Comparison of ENCODE assay signal across 8 mouse cellular contexts in the genomic region with DNA sequence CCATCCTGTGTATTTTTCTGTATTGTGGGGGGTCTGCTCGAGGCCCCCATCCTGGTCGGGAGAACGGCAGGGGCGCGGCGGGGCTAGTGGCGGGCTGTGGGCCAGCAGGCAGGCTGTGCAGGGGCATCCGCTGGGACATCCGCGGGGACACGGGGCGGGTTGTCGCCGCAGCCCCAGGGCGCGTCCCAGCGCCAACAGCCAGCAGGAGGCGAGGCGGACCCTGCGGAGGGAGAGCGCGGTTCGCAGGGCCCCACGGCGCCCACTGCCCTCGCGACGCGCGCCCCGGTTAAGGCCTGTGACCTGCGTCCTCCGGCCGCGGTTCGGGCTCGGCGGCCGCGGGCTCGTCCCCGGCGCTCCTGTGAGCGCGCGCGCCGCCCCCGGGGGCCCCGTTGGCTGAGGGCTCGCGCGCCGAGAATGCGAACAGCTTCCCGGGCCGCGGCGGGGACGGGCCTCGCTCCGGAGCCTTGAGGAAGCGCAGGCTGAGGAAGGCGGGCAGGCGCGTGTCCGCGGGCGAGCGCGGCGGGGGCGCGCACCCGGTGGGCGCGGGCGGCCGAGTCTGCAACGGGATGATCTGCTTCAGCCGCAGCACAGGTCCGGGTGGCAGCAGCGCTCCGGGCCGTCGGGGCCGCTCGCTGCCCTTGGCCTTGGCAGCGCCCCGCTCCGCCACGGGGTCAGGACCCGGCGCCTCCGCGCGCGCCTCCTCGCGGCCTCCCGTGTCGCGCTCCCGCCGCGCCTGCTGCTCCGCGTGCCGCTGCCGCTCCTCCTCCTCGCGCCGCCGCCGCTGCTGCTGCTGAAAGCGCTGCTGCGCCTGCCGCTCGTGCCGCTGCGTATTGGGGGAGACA. TPM values are rescaled to one million over a fixed set of nuclear protein-coding genes. Genes with fewer than 3 reads are reported as not detected.
DNase-seq lines count a peak whose midpoint lies in the region; ATAC-seq and TF ChIP-seq lines count a peak whose summit lies in the region.

No protein-coding gene starts in this region.

- H3K4me2 ChIP-seq in heart, embryonic 13.5 days, result peak overlapping the region; percentile 84
- H3K4me2 ChIP-seq in kidney, embryonic 16.5 days (replicated peaks; ENCODE audit: low read depth, low read length), result peak overlapping the region; percentile 72
- H3K4me2 ChIP-seq in liver, embryonic 12.5 days, result peak overlapping the region; percentile 97
- H3K4me2 ChIP-seq in stomach, embryonic 15.5 days, result peak overlapping the region; percentile 92

- H3K36me3 ChIP-seq in C2C12 (ENCODE audit: control insufficient read depth, insufficient read depth), result peaks cover 33% of the 10 kb centered on the region
- H3K36me3 ChIP-seq in erythroblast, embryonic 14.5 days (ENCODE audit: control insufficient read depth), result peaks cover 44% of the 10 kb centered on the region
- H3K36me3 ChIP-seq in heart, embryonic 13.5 days, result peaks cover 40% of the 10 kb centered on the region
- H3K36me3 ChIP-seq in kidney, embryonic 16.5 days (ENCODE audit: insufficient read depth, low read length), result peaks cover 24% of the 10 kb centered on the region
- peaks cover 43% of the 10 kb centered on the region for H3K36me3 ChIP-seq in liver, embryonic 12.5 days
- H3K36me3 ChIP-seq in stomach, embryonic 15.5 days, result peaks cover 24% of the 10 kb centered on the region

- peak overlapping the region; percentile 29 for H3K4me3 ChIP-seq in C2C12 (ENCODE audit: insufficient read depth, poor library complexity, severe bottlenecking)
- H3K4me3 ChIP-seq in bone marrow macrophage, adult 2 months (ENCODE audit: insufficient read depth, low read length), result peak overlapping the region; percentile 85
- H3K4me3 ChIP-seq in erythroblast, embryonic 14.5 days (replicated peaks), result peak overlapping the region; percentile 78
- peak overlapping the region; percentile 69 for H3K4me3 ChIP-seq in heart, embryonic 13.5 days
- H3K4me3 ChIP-seq in kidney, embryonic 16.5 days (ENCODE audit: low read length), result peak overlapping the region; percentile 64
- H3K4me3 ChIP-seq in liver, embryonic 12.5 days, result peak overlapping the region; percentile 69
- H3K4me3 ChIP-seq in stomach, embryonic 15.5 days (replicated peaks), result peak overlapping the region; percentile 64

- peak; percentile 84 for DNase-seq in neural tube, embryonic 10.5 days (ENCODE audit: extremely low spot score, low spot score)

- peak; percentile 32; the same call in 1 of the 2 replicates for ATAC-seq in heart, embryonic 13.5 days (ENCODE audit: extremely low read depth, insufficient number of reproducible peaks, low FRiP score, low TSS enrichment)
- ATAC-seq in kidney, embryonic 16.5 days (ENCODE audit: low FRiP score, low TSS enrichment), result peak; percentile 72
- ATAC-seq in liver, embryonic 12.5 days, result peak; percentile 79
- peak; percentile 74 for ATAC-seq in stomach, embryonic 15.5 days (ENCODE audit: insufficient read depth, low FRiP score, low read depth)

- H3K79me2 ChIP-seq in C2C12 (ENCODE audit: control insufficient read depth, insufficient read depth), result peaks cover 11% of the 10 kb centered on the region

- peak overlapping the region; percentile 89 for H3K9ac ChIP-seq in heart, embryonic 13.5 days
- H3K9ac ChIP-seq in kidney, embryonic 16.5 days (replicated peaks; ENCODE audit: low read length), result peak overlapping the region; percentile 74
- H3K9ac ChIP-seq in liver, embryonic 12.5 days, result peak overlapping the region; percentile 78
- H3K9ac ChIP-seq in stomach, embryonic 15.5 days, result peak overlapping the region; percentile 50; the same call in 1 of the 2 replicates

- under 1% methylated on average over 111 of the region's 121 CpGs for WGBS in heart, embryonic 13.5 days
- whole genome bisulfite sequencing in kidney, embryonic 16.5 days, result under 1% methylated on average over 101 of the region's 121 CpGs
- under 1% methylated on average over 110 of the region's 121 CpGs for WGBS in liver, embryonic 12.5 days (ENCODE audit: insufficient replicate concordance)
- WGBS in stomach, embryonic 15.5 days, result under 1% methylated on average over 104 of the region's 121 CpGs

- H3K27me3 ChIP-seq in C2C12 (ENCODE audit: control insufficient read depth, insufficient read depth, insufficient read length), result no peaks in the 10 kb centered on the region
- H3K27me3 ChIP-seq in erythroblast, embryonic 14.5 days (ENCODE audit: control insufficient read depth), result peaks cover 5% of the 10 kb centered on the region
- H3K27me3 ChIP-seq in heart, embryonic 13.5 days (replicated peaks), result peaks cover 34% of the 10 kb centered on the region
- H3K27me3 ChIP-seq in kidney, embryonic 16.5 days (ENCODE audit: insufficient read depth, low read length), result peaks cover 2% of the 10 kb centered on the region; the same call in 1 of the 2 replicates
- H3K27me3 ChIP-seq in liver, embryonic 12.5 days (replicated peaks), result peaks cover 33% of the 10 kb centered on the region
- H3K27me3 ChIP-seq in stomach, embryonic 15.5 days (replicated peaks), result no peaks in the 10 kb centered on the region

- H3K27ac ChIP-seq in bone marrow macrophage, adult 2 months (ENCODE audit: insufficient read depth, low read depth, low read length), result peak overlapping the region; percentile 68
- H3K27ac ChIP-seq in heart, embryonic 13.5 days (replicated peaks), result peak overlapping the region; percentile 79
- H3K27ac ChIP-seq in kidney, embryonic 16.5 days (ENCODE audit: low read length), result peak overlapping the region; percentile 71
- H3K27ac ChIP-seq in liver, embryonic 12.5 days, result peak overlapping the region; percentile 79
- H3K27ac ChIP-seq in stomach, embryonic 15.5 days, result peak overlapping the region; percentile 88

- peak; percentile 47 for TF ChIP-seq CTCF in C2C12 (IDR thresholded peaks at IDR 0.05; ENCODE audit: control insufficient read depth, insufficient read depth, insufficient read length)
- no peak for TF ChIP-seq CTCF in bone marrow macrophage, adult 2 months (IDR thresholded peaks at IDR 0.05; ENCODE audit: low read depth, low read length)

- peaks cover 2% of the 10 kb centered on the region for H3K79me3 ChIP-seq in C2C12 (ENCODE audit: low read depth)

- H3K9me3 ChIP-seq in erythroblast, embryonic 14.5 days (ENCODE audit: control insufficient read depth, low read length), result no peaks in the 10 kb centered on the region
- H3K9me3 ChIP-seq in heart, embryonic 13.5 days, result no peaks in the 10 kb centered on the region
- H3K9me3 ChIP-seq in kidney, embryonic 16.5 days (ENCODE audit: low read length), result no peaks in the 10 kb centered on the region
- no peaks in the 10 kb centered on the region for H3K9me3 ChIP-seq in liver, embryonic 12.5 days (replicated peaks)
- H3K9me3 ChIP-seq in stomach, embryonic 15.5 days, result no peaks in the 10 kb centered on the region

- TF ChIP-seq POLR2A in bone marrow macrophage, adult 2 months (IDR thresholded peaks at IDR 0.05; ENCODE audit: borderline replicate concordance, low read depth, low read length), result no peak

- H3K4me1 ChIP-seq in bone marrow macrophage, adult 2 months (ENCODE audit: control insufficient read depth, insufficient read depth, low read length), result peaks cover 8% of the 10 kb centered on the region
- H3K4me1 ChIP-seq in erythroblast, embryonic 14.5 days (ENCODE audit: control insufficient read depth), result peaks cover 58% of the 10 kb centered on the region
- peaks cover 17% of the 10 kb centered on the region for H3K4me1 ChIP-seq in heart, embryonic 13.5 days
- H3K4me1 ChIP-seq in kidney, embryonic 16.5 days (ENCODE audit: insufficient read depth, low read length), result peaks cover 20% of the 10 kb centered on the region
- peaks cover 52% of the 10 kb centered on the region for H3K4me1 ChIP-seq in liver, embryonic 12.5 days
- peaks cover 14% of the 10 kb centered on the region; the same call in 1 of the 2 replicates for H3K4me1 ChIP-seq in stomach, embryonic 15.5 days

- H3ac ChIP-seq in C2C12 (ENCODE audit: control insufficient read depth, insufficient read length, low read depth), result peak overlapping the region; percentile 82

RNA-seq across cellular contexts. Expression of gene Dda1, which starts 7.3 kb away (rescaled TPM):
- 104 TPM for polyA plus RNA-seq in C2C12 (2012; fragmentation: generic; extraction: Trizol)
- polyA plus RNA-seq in bone marrow macrophage, adult 2 months (2012; ENCODE audit: insufficient read depth, insufficient read length, missing spikeins), result 42.3 and 45.5 TPM in 2 replicates
- polyA plus RNA-seq in erythroblast, embryonic 14.5 days (2012), result 41.0 and 42.3 TPM in 2 replicates
- polyA plus RNA-seq in heart, embryonic 13.5 days (2015; fragmentation: Nextera tagmentation; extraction: Ambion mirVana), result 75.6 and 87.1 TPM in 2 replicates
- polyA plus RNA-seq in kidney, embryonic 16.5 days (2015; fragmentation: Nextera tagmentation; extraction: Ambion mirVana), result 110 and 115 TPM in 2 replicates
- polyA plus RNA-seq in liver, embryonic 12.5 days (2016; fragmentation: Nextera tagmentation; extraction: Ambion mirVana), result 60.6 and 63.1 TPM in 2 replicates
- 90.2 and 92.4 TPM in 2 replicates for polyA plus RNA-seq in stomach, embryonic 15.5 days (2015; fragmentation: Nextera tagmentation; extraction: Ambion mirVana)

RNA-seq across cellular contexts. Expression of gene Ano8, which starts 9.4 kb away (rescaled TPM):
- 22.1 TPM for polyA plus RNA-seq in C2C12 (2012; fragmentation: generic; extraction: Trizol)
- 10.0 and 10.2 TPM in 2 replicates for polyA plus RNA-seq in bone marrow macrophage, adult 2 months (2012; ENCODE audit: insufficient read depth, insufficient read length, missing spikeins)
- polyA plus RNA-seq in erythroblast, embryonic 14.5 days (2012), result 0.09 and 0.20 TPM in 2 replicates
- 0.63 and 0.78 TPM in 2 replicates for polyA plus RNA-seq in heart, embryonic 13.5 days (2015; fragmentation: Nextera tagmentation; extraction: Ambion mirVana)
- 0.81 and 1.0 TPM in 2 replicates for polyA plus RNA-seq in kidney, embryonic 16.5 days (2015; fragmentation: Nextera tagmentation; extraction: Ambion mirVana)
- polyA plus RNA-seq in liver, embryonic 12.5 days (2016; fragmentation: Nextera tagmentation; extraction: Ambion mirVana), result 1.2 TPM in 2 replicates
- 1.5 and 1.8 TPM in 2 replicates for polyA plus RNA-seq in stomach, embryonic 15.5 days (2015; fragmentation: Nextera tagmentation; extraction: Ambion mirVana)

RNA-seq across cellular contexts. Expression of gene Mrpl34, which starts 11.6 kb away (rescaled TPM):
- 121 TPM for polyA plus RNA-seq in C2C12 (2012; fragmentation: generic; extraction: Trizol)
- 59.5 and 62.9 TPM in 2 replicates for polyA plus RNA-seq in bone marrow macrophage, adult 2 months (2012; ENCODE audit: insufficient read depth, insufficient read length, missing spikeins)
- polyA plus RNA-seq in erythroblast, embryonic 14.5 days (2012), result 18.9 and 20.4 TPM in 2 replicates
- polyA plus RNA-seq in heart, embryonic 13.5 days (2015; fragmentation: Nextera tagmentation; extraction: Ambion mirVana), result 165 and 186 TPM in 2 replicates
- polyA plus RNA-seq in kidney, embryonic 16.5 days (2015; fragmentation: Nextera tagmentation; extraction: Ambion mirVana), result 170 and 178 TPM in 2 replicates
- 168 and 173 TPM in 2 replicates for polyA plus RNA-seq in liver, embryonic 12.5 days (2016; fragmentation: Nextera tagmentation; extraction: Ambion mirVana)
- polyA plus RNA-seq in stomach, embryonic 15.5 days (2015; fragmentation: Nextera tagmentation; extraction: Ambion mirVana), result 154 and 164 TPM in 2 replicates

RNA-seq across cellular contexts. Expression of gene Gtpbp3, which starts 11.6 kb away (rescaled TPM):
- polyA plus RNA-seq in C2C12 (2012; fragmentation: generic; extraction: Trizol), result 21.4 TPM
- 11.0 and 11.1 TPM in 2 replicates for polyA plus RNA-seq in bone marrow macrophage, adult 2 months (2012; ENCODE audit: insufficient read depth, insufficient read length, missing spikeins)
- 1.2 and 1.4 TPM in 2 replicates for polyA plus RNA-seq in erythroblast, embryonic 14.5 days (2012)
- polyA plus RNA-seq in heart, embryonic 13.5 days (2015; fragmentation: Nextera tagmentation; extraction: Ambion mirVana), result 11.6 and 12.6 TPM in 2 replicates
- 22.2 and 22.5 TPM in 2 replicates for polyA plus RNA-seq in kidney, embryonic 16.5 days (2015; fragmentation: Nextera tagmentation; extraction: Ambion mirVana)
- 9.3 and 9.6 TPM in 2 replicates for polyA plus RNA-seq in liver, embryonic 12.5 days (2016; fragmentation: Nextera tagmentation; extraction: Ambion mirVana)
- 14.6 and 16.1 TPM in 2 replicates for polyA plus RNA-seq in stomach, embryonic 15.5 days (2015; fragmentation: Nextera tagmentation; extraction: Ambion mirVana)

RNA-seq across cellular contexts. Expression of gene Abhd8, which starts 12.9 kb away (rescaled TPM):
- polyA plus RNA-seq in C2C12 (2012; fragmentation: generic; extraction: Trizol), result 73.6 TPM
- 12.0 and 13.3 TPM in 2 replicates for polyA plus RNA-seq in bone marrow macrophage, adult 2 months (2012; ENCODE audit: insufficient read depth, insufficient read length, missing spikeins)
- polyA plus RNA-seq in erythroblast, embryonic 14.5 days (2012), result 3.9 and 4.7 TPM in 2 replicates
- polyA plus RNA-seq in heart, embryonic 13.5 days (2015; fragmentation: Nextera tagmentation; extraction: Ambion mirVana), result 33.0 and 35.5 TPM in 2 replicates
- 41.9 and 46.6 TPM in 2 replicates for polyA plus RNA-seq in kidney, embryonic 16.5 days (2015; fragmentation: Nextera tagmentation; extraction: Ambion mirVana)
- polyA plus RNA-seq in liver, embryonic 12.5 days (2016; fragmentation: Nextera tagmentation; extraction: Ambion mirVana), result 16.0 and 17.4 TPM in 2 replicates
- 42.0 and 44.0 TPM in 2 replicates for polyA plus RNA-seq in stomach, embryonic 15.5 days (2015; fragmentation: Nextera tagmentation; extraction: Ambion mirVana)

Comparison
In these comparisons a context has a peak if more than half of its experiments do, and no peak if none do; other contexts are left out.
1. Peak in every context shown above with its lines: DNase-seq, ATAC-seq, H3K4me3 ChIP-seq and H3K27ac ChIP-seq.
2. H3K4me3 ChIP-seq: peak in every context shown above with its lines; median percentile 85 in bone marrow macrophage, adult 2 months; 78 in erythroblast, embryonic 14.5 days; 69 in heart, embryonic 13.5 days; 69 in liver, embryonic 12.5 days; 64 in kidney, embryonic 16.5 days; 64 in stomach, embryonic 15.5 days; 29 in C2C12.